In the genomic region with DNA sequence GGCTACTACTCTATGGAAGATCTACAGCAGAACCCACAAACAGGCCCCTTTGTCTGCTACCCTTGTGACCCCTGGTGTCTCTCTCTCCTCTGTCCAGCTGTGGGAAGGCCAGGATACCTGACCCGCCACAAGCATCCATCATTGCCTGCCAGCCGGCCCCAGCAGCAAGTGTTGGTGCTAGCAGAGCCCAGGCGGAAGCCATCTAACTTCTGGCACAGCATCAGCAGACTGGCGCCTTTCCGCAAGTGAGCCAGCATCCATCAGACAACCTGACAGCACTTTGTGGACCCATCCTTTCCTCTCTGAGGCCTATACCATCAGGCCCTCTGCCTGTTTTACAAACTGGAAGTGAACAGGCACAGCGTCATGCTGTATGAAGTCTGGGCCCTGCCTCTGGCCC, we compare ENCODE assay signal across 15 mouse cellular contexts. TPM values are rescaled to one million over a fixed set of nuclear protein-coding genes. Genes with fewer than 3 reads are reported as not detected.
DNase-seq lines count a peak whose midpoint lies in the region; ATAC-seq and TF ChIP-seq lines count a peak whose summit lies in the region.
"Had no signal": no experiment of that assay in that cellular context is flagged by ENCODE, and none has a peak within 500 bp of the region (broad histone marks: within the 10 kb centered on the region; RNA-seq: fewer than 3 reads in every experiment).

No protein-coding gene starts in this region.

- no peak for TF ChIP-seq EP300 in heart, postnatal 0 days (IDR thresholded peaks at IDR 0.05; ENCODE audit: low read depth)

- peaks cover 54% of the 10 kb centered on the region for H3K36me3 ChIP-seq in heart, postnatal 0 days (replicated peaks; ENCODE audit: control insufficient read depth, insufficient read depth, low read length)
- H3K36me3 ChIP-seq in heart, embryonic 11.5 days (ENCODE audit: control insufficient read depth, insufficient read depth, low read length): peaks cover 31% of the 10 kb centered on the region

- H3K9ac ChIP-seq in heart, postnatal 0 days (replicated peaks; ENCODE audit: low read depth, low read length): no peak overlapping the region
- no peak overlapping the region for H3K9ac ChIP-seq in heart, embryonic 11.5 days (ENCODE audit: low read depth, low read length)
- H3K9ac ChIP-seq: embryonic facial prominence, embryonic 13.5 days; liver, embryonic 15.5 days had no signal

- H3K27ac ChIP-seq in heart, postnatal 0 days (ENCODE audit: low read depth): no peak overlapping the region
- H3K27ac ChIP-seq in heart, embryonic 11.5 days (ENCODE audit: low read depth, low read length): no peak overlapping the region
- H3K27ac ChIP-seq in layer of hippocampus, adult 2 months: peak overlapping the region; percentile 75
- H3K27ac ChIP-seq: embryonic facial prominence, embryonic 13.5 days; heart, adult 2 months; liver, embryonic 15.5 days had no signal

- TF ChIP-seq CTCF in heart, postnatal 0 days (IDR thresholded peaks at IDR 0.05; ENCODE audit: low read depth): no peak
- TF ChIP-seq CTCF in layer of hippocampus, adult 2 months (conservative IDR thresholded peaks at IDR 0.05): no peak

- 78% methylated on average over 6 of the region's 6 CpGs for WGBS in heart, postnatal 0 days
- 80% methylated on average over 6 of the region's 6 CpGs for WGBS in heart, embryonic 11.5 days (ENCODE audit: insufficient replicate concordance)

- no peak overlapping the region for H3K4me2 ChIP-seq in heart, postnatal 0 days (ENCODE audit: low read depth, low read length)
- H3K4me2 ChIP-seq in heart, embryonic 11.5 days: no peak overlapping the region
- H3K4me2 ChIP-seq: embryonic facial prominence, embryonic 13.5 days; liver, embryonic 15.5 days had no signal

- H3K9me3 ChIP-seq in heart, postnatal 0 days (replicated peaks; ENCODE audit: control insufficient read depth, low read length): no peaks in the 10 kb centered on the region
- H3K9me3 ChIP-seq in heart, embryonic 11.5 days (replicated peaks; ENCODE audit: control insufficient read depth, low read length): no peaks in the 10 kb centered on the region
- H3K9me3 ChIP-seq: embryonic facial prominence, embryonic 13.5 days; liver, embryonic 15.5 days had no signal

- H3K4me1 ChIP-seq in heart, postnatal 0 days (ENCODE audit: control insufficient read depth, insufficient read depth): no peaks in the 10 kb centered on the region
- H3K4me1 ChIP-seq in heart, embryonic 11.5 days (ENCODE audit: control insufficient read depth, insufficient read depth, low read length): peaks cover 10% of the 10 kb centered on the region
- H3K4me1 ChIP-seq: embryonic facial prominence, embryonic 13.5 days; liver, embryonic 15.5 days had no signal

- no peak overlapping the region for H3K4me3 ChIP-seq in heart, postnatal 0 days (ENCODE audit: low read depth, low read length)
- no peak overlapping the region for H3K4me3 ChIP-seq in heart, embryonic 11.5 days (ENCODE audit: low read depth, low read length)
- H3K4me3 ChIP-seq in layer of hippocampus, adult 2 months: no peak overlapping the region
- H3K4me3 ChIP-seq: embryonic facial prominence, embryonic 13.5 days; heart, adult 2 months; liver, embryonic 15.5 days had no signal

- DNase-seq in cerebellum, postnatal 10 days: peak; percentile 71 to 74
- no peak for DNase-seq in cerebellum, adult 11 months
- DNase-seq in heart, postnatal 0 days (ENCODE audit: low spot score): no peak
- DNase-seq in layer of hippocampus, adult 2 months (ENCODE audit: low spot score in 2 of 2): no peak
- DNase-seq in layer of hippocampus, postnatal 10 days (ENCODE audit: low spot score in 2 of 2): no peak
- peak; percentile 9 for DNase-seq in mesoderm, embryonic 11.5 days (ENCODE audit: low read depth, low spot score)
- DNase-seq: adrenal gland, adult 8-10 months; heart, adult 2 months; kidney, adult 8-10 months; lung, postnatal 10 days; thymus, postnatal 14 days had no signal

- no peaks in the 10 kb centered on the region for H3K27me3 ChIP-seq in heart, postnatal 0 days (ENCODE audit: control insufficient read depth, insufficient read depth, low read length)
- H3K27me3 ChIP-seq in heart, embryonic 11.5 days (ENCODE audit: control insufficient read depth, insufficient read depth, low read length): no peaks in the 10 kb centered on the region
- H3K27me3 ChIP-seq: embryonic facial prominence, embryonic 13.5 days; liver, embryonic 15.5 days had no signal

- ATAC-seq in heart, postnatal 0 days (ENCODE audit: insufficient read depth, low read depth): peak; percentile 4; the same call in 1 of the 2 replicates
- ATAC-seq in heart, embryonic 11.5 days (replicated peaks; ENCODE audit: insufficient number of reproducible peaks, low FRiP score, low TSS enrichment): no peak
- ATAC-seq in megakaryocyte, adult 5-6 weeks (ENCODE audit: poor library complexity, severe bottlenecking): no peak

RNA-seq across cellular contexts. Expression of a gene that starts 31.3 kb away (rescaled TPM):
- total RNA-seq in heart, postnatal 0 days (2014; rRNA removed; ENCODE audit: low replicate concordance): 83.3 and 96.0 TPM in 2 replicates
- 18.9 and 21.5 TPM in 2 replicates for polyA plus RNA-seq in heart, postnatal 0 days (2015; fragmentation: Nextera tagmentation; extraction: Ambion mirVana)
- 33.0 and 53.4 TPM in 2 replicates for polyA plus RNA-seq in heart, embryonic 11.5 days (2014; fragmentation: Nextera tagmentation; extraction: Ambion mirVana)
- 100 to 1,000 TPM; 223 to 226 TPM for total RNA-seq in layer of hippocampus, adult 2 months (2021)
- total RNA-seq in layer of hippocampus, postnatal 10 days (2021): 100 to 1,000 TPM; 203 to 226 TPM
- 30.3 and 42.9 TPM in 2 replicates for total RNA-seq in megakaryocyte, adult 5-6 weeks (2015)
- 62.0 and 62.8 TPM in 2 replicates for total RNA-seq in megakaryocyte, adult 5-6 weeks (2017)

RNA-seq across cellular contexts. Expression of a gene that starts 38.2 kb away (rescaled TPM):
- total RNA-seq in heart, postnatal 0 days (2014; rRNA removed; ENCODE audit: low replicate concordance): 78.5 and 79.3 TPM in 2 replicates
- 65.4 and 67.2 TPM in 2 replicates for polyA plus RNA-seq in heart, postnatal 0 days (2015; fragmentation: Nextera tagmentation; extraction: Ambion mirVana)
- polyA plus RNA-seq in heart, embryonic 11.5 days (2014; fragmentation: Nextera tagmentation; extraction: Ambion mirVana): 58.0 and 62.3 TPM in 2 replicates
- 100 to 1,000 TPM; 189 to 208 TPM for total RNA-seq in layer of hippocampus, adult 2 months (2021)
- total RNA-seq in layer of hippocampus, postnatal 10 days (2021): 100 to 1,000 TPM; 185 to 198 TPM
- 48.6 and 58.3 TPM in 2 replicates for total RNA-seq in megakaryocyte, adult 5-6 weeks (2015)
- 28.4 and 29.5 TPM in 2 replicates for total RNA-seq in megakaryocyte, adult 5-6 weeks (2017)

Comparison
In these comparisons a context has a peak if more than half of its experiments do, and no peak if none do; other contexts are left out.
1. DNase-seq: peak in cerebellum, postnatal 10 days (2 of 2) and mesoderm, embryonic 11.5 days (single experiment); none in cerebellum, adult 11 months (single experiment), heart, postnatal 0 days (single experiment), layer of hippocampus, adult 2 months (0 of 2) and layer of hippocampus, postnatal 10 days (0 of 2).